8 mouse cellular contexts compared by ENCODE assay signal in genomic region chr7:39551976-39552891, GRCm38 (mm10). TPM values are rescaled to one million over a fixed set of nuclear protein-coding genes. Genes with fewer than 3 reads are reported as not detected.
A peak's percentile ranks its signal among the peaks of the same experiment; 100 is the strongest.
DNase-seq lines count a peak whose midpoint lies in the region; ATAC-seq lines count a peak whose summit lies in the region.

No protein-coding gene starts in this region.

- DNase-seq in B cell, adult 2 months = peak; percentile 95
- peak; percentile 98 for DNase-seq in brain, adult 2 months (ENCODE audit: low read depth, low spot score)
- peak; percentile 98 for DNase-seq in heart, embryonic 10.5 days (ENCODE audit: low spot score)
- peak; percentile 96 for DNase-seq in liver
- DNase-seq in spleen, postnatal 4 days (ENCODE audit: low spot score in 2 of 2) = peak; percentile 92 to 95

- H3K36me3 ChIP-seq in heart, embryonic 10.5 days = peaks cover 10% of the 10 kb centered on the region; the same call in 1 of the 2 replicates
- peaks cover 19% of the 10 kb centered on the region for H3K36me3 ChIP-seq in kidney, embryonic 15.5 days

- 3% methylated on average over 52 of the region's 52 CpGs for WGBS in heart, embryonic 10.5 days
- 3% methylated on average over 52 of the region's 52 CpGs for WGBS in kidney, embryonic 15.5 days

- peak; percentile 98 for ATAC-seq in erythroblast, adult 5-6 weeks (replicated peaks; ENCODE audit: low FRiP score, poor library complexity, severe bottlenecking)
- peak; percentile 100 for ATAC-seq in kidney, embryonic 15.5 days (replicated peaks; ENCODE audit: low FRiP score)
- ATAC-seq in monocyte, adult 5-6 weeks (replicated peaks; ENCODE audit: insufficient number of reproducible peaks, low FRiP score, low TSS enrichment, poor library complexity, severe bottlenecking) = peak; percentile 96

- peak overlapping the region; percentile 61 for H3K4me2 ChIP-seq in kidney, embryonic 15.5 days

- H3K4me1 ChIP-seq in heart, embryonic 10.5 days = peaks cover 3% of the 10 kb centered on the region; the same call in 1 of the 2 replicates
- H3K4me1 ChIP-seq in kidney, embryonic 15.5 days = peaks cover 10% of the 10 kb centered on the region

- peak overlapping the region; percentile 66 for H3K9ac ChIP-seq in kidney, embryonic 15.5 days

- no peaks in the 10 kb centered on the region for H3K9me3 ChIP-seq in heart, embryonic 10.5 days
- no peaks in the 10 kb centered on the region for H3K9me3 ChIP-seq in kidney, embryonic 15.5 days (replicated peaks)

- H3K27ac ChIP-seq in heart, embryonic 10.5 days = peak overlapping the region; percentile 96
- peak overlapping the region; percentile 97 for H3K27ac ChIP-seq in kidney, embryonic 15.5 days

- H3K4me3 ChIP-seq in heart, embryonic 10.5 days = peak overlapping the region; percentile 80
- H3K4me3 ChIP-seq in kidney, embryonic 15.5 days (replicated peaks) = peak overlapping the region; percentile 83

- H3K27me3 ChIP-seq in heart, embryonic 10.5 days (ENCODE audit: insufficient read depth, poor library complexity, severe bottlenecking) = no peaks in the 10 kb centered on the region
- H3K27me3 ChIP-seq in kidney, embryonic 15.5 days = no peaks in the 10 kb centered on the region

RNA-seq across cellular contexts. Expression of gene Zfp619, which starts 34.7 kb away (rescaled TPM):
- 0.42 and 0.58 TPM in 2 replicates for total RNA-seq in erythroblast, adult 5-6 weeks (2015; ENCODE audit: low replicate concordance)
- 0.98 and 1.3 TPM in 2 replicates for total RNA-seq in erythroblast, adult 5-6 weeks (2017; ENCODE audit: low replicate concordance)
- 1.7 and 1.9 TPM in 2 replicates for polyA plus RNA-seq in heart, embryonic 10.5 days (2016; fragmentation: Nextera tagmentation; extraction: Ambion mirVana)
- 1.8 and 2.1 TPM in 2 replicates for polyA plus RNA-seq in kidney, embryonic 15.5 days (2015; fragmentation: Nextera tagmentation; extraction: Ambion mirVana)
- 4.3 to 5.4 TPM (median 4.9 TPM) in 3 replicates for total RNA-seq in monocyte, adult 5-6 weeks (2017)

Comparison
In these comparisons a context has a peak if more than half of its experiments do, and no peak if none do; other contexts are left out.
1. Peak in every context shown above with its lines: DNase-seq, ATAC-seq, H3K4me3 ChIP-seq and H3K27ac ChIP-seq.